Mouse (Mus musculus): Measurements from ENCODE around the gene Ppp6r2. TPM values are rescaled to one million over a fixed set of nuclear protein-coding genes. Genes with fewer than 3 reads are reported as not detected.

Ppp6r2 gene
- polyA plus RNA-seq, 1 experiment from 2014 or later, result 29.8 TPM

DNA sequence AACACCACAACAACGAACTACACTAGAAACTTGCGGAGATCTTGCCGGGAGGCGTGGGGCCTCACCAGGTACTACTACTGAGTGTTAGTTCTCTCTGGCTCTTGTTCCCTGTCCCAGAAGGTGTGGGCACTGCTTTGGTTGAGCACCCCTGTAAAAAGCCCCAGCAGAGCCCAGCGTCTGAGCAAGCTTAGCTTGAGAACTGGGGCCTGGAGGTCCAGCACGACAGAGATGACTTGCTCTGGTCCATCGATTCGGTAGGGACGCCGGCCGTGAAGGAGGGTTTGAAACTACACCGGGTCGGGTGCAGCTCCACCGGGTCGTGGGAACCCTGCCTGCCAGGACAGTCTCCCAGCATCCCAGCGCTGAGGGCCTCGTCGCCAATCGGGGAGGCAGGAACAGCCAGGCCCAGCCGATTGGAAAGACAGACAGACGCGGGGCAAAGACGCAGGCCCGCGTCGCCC, 31.2 kb upstream of the Ppp6r2 start:
- peak overlapping the region; percentile 84 for H3K27ac ChIP-seq (ENCODE audit: low read depth, low read length)
- no peaks in the 10 kb centered on the region for H3K36me3 ChIP-seq (ENCODE audit: control insufficient read depth, insufficient read depth, low read length)
- H3K9ac ChIP-seq (ENCODE audit: low read depth, low read length), result peak overlapping the region; percentile 91
- peak overlapping the region; percentile 77 for H3K4me2 ChIP-seq (replicated peaks; ENCODE audit: low read depth, low read length)
- peaks cover 48% of the 10 kb centered on the region for H3K4me1 ChIP-seq (ENCODE audit: control insufficient read depth, insufficient read depth, low read length)
- ATAC-seq (ENCODE audit: low FRiP score, low TSS enrichment), result peak; percentile 4
- no peaks in the 10 kb centered on the region for H3K9me3 ChIP-seq (ENCODE audit: control insufficient read depth, low read length)
- under 1% methylated on average over 19 of the region's 26 CpGs for WGBS
- no peaks in the 10 kb centered on the region for H3K27me3 ChIP-seq (ENCODE audit: control insufficient read depth, insufficient read depth, low read length)
- H3K4me3 ChIP-seq (ENCODE audit: low read length), result peak overlapping the region; percentile 71

DNA sequence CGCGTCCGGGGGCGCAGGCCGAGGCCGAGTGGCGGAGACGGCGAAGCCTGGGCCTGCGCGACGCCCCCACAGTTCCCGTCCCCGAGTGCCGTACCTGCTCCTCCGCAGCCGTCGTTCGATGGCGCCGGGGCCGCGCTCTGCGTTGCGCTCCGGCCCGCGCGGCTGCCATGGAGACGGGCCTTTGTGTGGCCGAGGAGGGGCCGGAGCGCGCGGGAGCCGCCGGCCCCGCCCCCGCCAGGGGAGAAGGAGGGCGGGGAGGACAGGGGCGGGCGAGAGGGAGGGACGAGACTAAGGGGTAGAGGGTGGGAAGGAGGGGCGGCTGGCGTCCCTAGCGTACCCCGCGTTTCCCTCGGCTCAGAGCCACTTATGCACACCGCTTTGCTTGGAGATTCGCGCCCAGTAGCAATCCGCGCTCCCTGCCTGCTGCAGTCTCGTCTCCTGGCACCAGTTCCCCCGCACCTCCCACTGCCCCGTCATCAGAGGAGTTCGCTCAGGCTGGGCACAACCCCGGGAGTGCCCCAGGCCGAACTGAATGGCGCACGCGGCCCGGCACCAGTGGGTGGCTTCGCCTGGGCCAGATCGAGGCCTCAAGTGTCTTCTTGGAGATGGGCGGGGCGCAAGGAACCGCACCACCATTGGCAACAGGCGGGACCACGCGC, 30.7 kb upstream of the Ppp6r2 start, which contains the start of gene Plxnb2:
Gene Plxnb2, minus strand, starts transcription at position 218 of the 659 bp plus-strand sequence.
- Histone ChIP-seq H3K4me2 (replicated peaks; ENCODE audit: low read depth, low read length) (peak within 1 kb of the TSS; percentile 77), H3K36me3 (ENCODE audit: control insufficient read depth, insufficient read depth, low read length) (no peaks in the 10 kb centered on the region), H3K4me3 (ENCODE audit: low read length) (peak within 1 kb of the TSS; percentile 71), H3K27ac (ENCODE audit: low read depth, low read length) (peak within 1 kb of the TSS; percentile 84), H3K27me3 (ENCODE audit: control insufficient read depth, insufficient read depth, low read length) (no peaks in the 10 kb centered on the region), H3K9ac (ENCODE audit: low read depth, low read length) (peak within 1 kb of the TSS; percentile 91), H3K4me1 (ENCODE audit: control insufficient read depth, insufficient read depth, low read length) (peaks cover 43% of the 10 kb centered on the region), H3K9me3 (ENCODE audit: control insufficient read depth, low read length) (no peaks in the 10 kb centered on the region)
- peak; percentile 88 for ATAC-seq (ENCODE audit: low FRiP score, low TSS enrichment)
- WGBS, result under 1% methylated on average over 58 of the region's 72 CpGs

DNA sequence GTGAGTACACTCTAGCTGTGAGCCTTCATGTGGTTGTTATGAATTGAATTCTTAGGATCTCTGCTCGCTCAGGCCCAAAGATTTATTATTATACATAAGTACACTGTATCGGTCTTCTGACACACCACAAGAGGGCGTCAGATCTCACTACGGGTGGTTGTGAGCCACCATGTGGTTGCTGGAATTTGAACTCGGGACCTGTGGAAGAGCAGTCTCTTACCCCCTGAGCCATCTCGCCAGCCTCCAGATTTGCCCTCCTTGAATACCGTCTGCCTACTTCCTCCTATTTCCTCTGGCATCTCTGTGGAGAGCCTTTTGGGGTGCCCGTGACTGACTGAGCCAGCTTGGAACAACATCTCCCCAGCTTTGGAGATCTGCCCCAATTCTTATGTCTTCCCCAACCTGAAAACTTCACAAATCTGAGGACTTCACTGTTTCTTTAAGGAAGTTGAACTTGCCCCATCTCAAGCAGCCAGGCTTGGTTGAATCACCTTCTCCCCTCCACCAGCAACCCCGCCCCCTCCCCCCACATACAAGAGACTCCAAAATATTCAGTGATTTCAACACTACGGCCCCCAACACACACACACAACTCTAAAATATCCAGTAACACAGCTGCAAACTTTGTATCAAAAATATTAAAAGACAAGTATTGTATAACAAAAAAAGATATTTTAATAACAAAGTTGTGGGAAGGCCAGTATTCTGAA, 29.6 kb upstream of the Ppp6r2 start:
- no peaks in the 10 kb centered on the region for H3K9me3 ChIP-seq (ENCODE audit: control insufficient read depth, low read length)
- peak overlapping the region; percentile 71; the same call in 1 of the 2 replicates for H3K4me3 ChIP-seq (ENCODE audit: low read length)
- H3K27me3 ChIP-seq (ENCODE audit: control insufficient read depth, insufficient read depth, low read length), result no peaks in the 10 kb centered on the region
- ATAC-seq (ENCODE audit: low FRiP score, low TSS enrichment), result no peak
- no peak overlapping the region for H3K27ac ChIP-seq (ENCODE audit: low read depth, low read length)
- 68% methylated on average over 10 of the region's 10 CpGs for WGBS
- peaks cover 2% of the 10 kb centered on the region; the same call in 1 of the 2 replicates for H3K36me3 ChIP-seq (ENCODE audit: control insufficient read depth, insufficient read depth, low read length)
- no peak overlapping the region for H3K9ac ChIP-seq (ENCODE audit: low read depth, low read length)
- peak overlapping the region; percentile 77 for H3K4me2 ChIP-seq (replicated peaks; ENCODE audit: low read depth, low read length)
- H3K4me1 ChIP-seq (ENCODE audit: control insufficient read depth, insufficient read depth, low read length), result peaks cover 33% of the 10 kb centered on the region

DNA sequence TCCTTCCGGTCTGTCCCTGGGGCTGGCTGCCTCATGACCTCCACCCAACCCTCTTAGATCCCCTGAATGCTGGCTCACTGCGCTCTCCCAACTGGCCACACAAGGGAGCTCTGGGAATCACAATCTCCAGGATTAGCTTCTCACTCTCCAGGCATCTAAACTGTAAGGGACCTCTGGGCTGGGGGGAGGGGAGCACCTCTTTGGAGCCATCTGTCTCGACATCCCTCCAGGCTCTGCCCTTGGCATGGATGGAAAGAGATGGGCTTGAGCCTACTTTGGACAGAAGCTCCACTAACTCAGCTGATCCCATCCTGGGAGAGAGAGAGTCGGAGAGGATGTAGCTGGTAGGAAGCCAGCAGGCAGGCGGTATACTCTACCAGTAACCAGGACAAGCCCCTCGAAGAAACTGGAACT, 29.0 kb upstream of the Ppp6r2 start:
- WGBS, result 37% methylated on average over 6 of the region's 6 CpGs
- H3K9ac ChIP-seq (ENCODE audit: low read depth, low read length), result no peak overlapping the region; the same call in 1 of the 2 replicates
- H3K4me3 ChIP-seq (ENCODE audit: low read length), result no peak overlapping the region
- peaks cover 27% of the 10 kb centered on the region for H3K4me1 ChIP-seq (ENCODE audit: control insufficient read depth, insufficient read depth, low read length)
- no peak for ATAC-seq (ENCODE audit: low FRiP score, low TSS enrichment)
- peak overlapping the region; percentile 19; the same call in 1 of the 2 replicates for H3K27ac ChIP-seq (ENCODE audit: low read depth, low read length)
- H3K27me3 ChIP-seq (ENCODE audit: control insufficient read depth, insufficient read depth, low read length), result no peaks in the 10 kb centered on the region
- H3K9me3 ChIP-seq (ENCODE audit: control insufficient read depth, low read length), result no peaks in the 10 kb centered on the region
- H3K36me3 ChIP-seq (ENCODE audit: control insufficient read depth, insufficient read depth, low read length), result peaks cover 6% of the 10 kb centered on the region; the same call in 1 of the 2 replicates
- no peak overlapping the region; the same call in 1 of the 2 replicates for H3K4me2 ChIP-seq (replicated peaks; ENCODE audit: low read depth, low read length)

DNA sequence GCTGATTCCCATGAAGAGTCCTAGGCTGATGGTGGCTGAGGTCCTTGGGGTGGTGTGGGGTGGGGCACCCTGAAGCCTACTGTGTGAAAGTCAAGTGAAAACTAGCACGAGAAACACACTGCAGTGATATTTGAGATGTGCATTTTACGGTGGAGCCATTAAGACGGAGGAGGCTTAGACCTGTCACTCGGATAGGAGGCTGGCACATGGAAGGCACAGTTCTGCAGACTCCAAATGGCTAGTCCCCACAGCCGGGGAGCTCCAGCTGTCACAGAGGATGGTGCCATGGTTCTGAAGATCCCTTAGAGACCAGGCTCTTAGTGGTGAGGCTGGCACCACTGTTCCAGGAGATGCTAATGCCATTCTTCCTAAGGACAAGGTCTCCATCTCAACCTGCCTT, 28.5 kb upstream of the Ppp6r2 start:
- WGBS, result 19% methylated on average over 5 of the region's 5 CpGs

DNA sequence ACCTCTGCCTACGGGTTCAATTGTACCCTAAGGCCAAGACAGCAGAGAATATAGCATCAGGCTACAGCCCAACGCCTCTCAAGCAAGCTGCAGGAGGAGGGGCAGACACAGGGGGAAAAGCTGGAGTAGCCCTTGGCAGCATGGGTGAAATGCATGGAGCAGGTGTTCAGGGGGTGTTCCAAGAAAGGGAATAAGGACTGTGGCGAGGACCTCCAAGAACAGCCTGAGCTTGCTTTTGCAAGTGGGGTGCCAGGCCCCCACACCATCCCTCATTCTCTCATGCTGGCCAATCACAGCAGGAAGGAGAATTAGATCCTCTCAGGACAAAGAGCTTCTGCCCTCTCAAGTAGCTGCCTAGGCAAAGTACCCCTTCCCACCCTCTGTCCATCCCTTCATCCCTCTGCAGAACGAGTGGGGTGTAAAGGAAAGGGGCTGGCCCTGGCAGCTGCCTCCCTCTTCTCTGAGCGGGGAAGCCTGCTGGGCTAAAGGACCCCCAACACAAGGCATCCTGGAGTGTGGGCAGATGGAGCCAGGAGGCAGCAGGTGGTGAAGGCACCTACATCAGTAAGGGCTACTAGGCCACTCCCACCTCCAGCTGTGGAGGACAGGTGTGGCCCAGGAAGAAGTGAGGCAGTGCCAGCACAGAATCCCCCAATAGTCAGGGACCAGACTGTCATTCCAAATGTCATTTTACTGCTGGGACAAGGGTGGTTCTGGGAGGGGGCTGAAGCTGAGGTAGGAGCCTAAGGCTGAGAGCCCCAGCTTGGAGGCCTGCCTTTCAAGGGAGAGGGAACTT, 27.0 kb upstream of the Ppp6r2 start:
- Histone ChIP-seq H3K9ac (ENCODE audit: low read depth, low read length) (no peak overlapping the region), H3K4me3 (ENCODE audit: low read length) (no peak overlapping the region), H3K9me3 (ENCODE audit: control insufficient read depth, low read length) (no peaks in the 10 kb centered on the region), H3K27ac (ENCODE audit: low read depth, low read length) (no peak overlapping the region), H3K4me1 (ENCODE audit: control insufficient read depth, insufficient read depth, low read length) (peaks cover 12% of the 10 kb centered on the region), H3K36me3 (ENCODE audit: control insufficient read depth, insufficient read depth, low read length) (peaks cover 15% of the 10 kb centered on the region; the same call in 1 of the 2 replicates), H3K27me3 (ENCODE audit: control insufficient read depth, insufficient read depth, low read length) (no peaks in the 10 kb centered on the region), H3K4me2 (replicated peaks; ENCODE audit: low read depth, low read length) (no peak overlapping the region)
- no peak for ATAC-seq (ENCODE audit: low FRiP score, low TSS enrichment)
- 74% methylated on average over 5 of the region's 5 CpGs for WGBS

More for the DNA sequence above, 28.5 kb upstream of the Ppp6r2 start:
- no peak for ATAC-seq (ENCODE audit: low FRiP score, low TSS enrichment)
- H3K4me1 ChIP-seq (ENCODE audit: control insufficient read depth, insufficient read depth, low read length), result peaks cover 21% of the 10 kb centered on the region
- H3K27ac ChIP-seq (ENCODE audit: low read depth, low read length), result peak overlapping the region; percentile 19; the same call in 1 of the 2 replicates
- no peaks in the 10 kb centered on the region for H3K9me3 ChIP-seq (ENCODE audit: control insufficient read depth, low read length)
- H3K27me3 ChIP-seq (ENCODE audit: control insufficient read depth, insufficient read depth, low read length), result no peaks in the 10 kb centered on the region
- H3K9ac ChIP-seq (ENCODE audit: low read depth, low read length), result no peak overlapping the region
- H3K36me3 ChIP-seq (ENCODE audit: control insufficient read depth, insufficient read depth, low read length), result peaks cover 9% of the 10 kb centered on the region; the same call in 1 of the 2 replicates
- H3K4me3 ChIP-seq (ENCODE audit: low read length), result no peak overlapping the region
- H3K4me2 ChIP-seq (replicated peaks; ENCODE audit: low read depth, low read length), result no peak overlapping the region

DNA sequence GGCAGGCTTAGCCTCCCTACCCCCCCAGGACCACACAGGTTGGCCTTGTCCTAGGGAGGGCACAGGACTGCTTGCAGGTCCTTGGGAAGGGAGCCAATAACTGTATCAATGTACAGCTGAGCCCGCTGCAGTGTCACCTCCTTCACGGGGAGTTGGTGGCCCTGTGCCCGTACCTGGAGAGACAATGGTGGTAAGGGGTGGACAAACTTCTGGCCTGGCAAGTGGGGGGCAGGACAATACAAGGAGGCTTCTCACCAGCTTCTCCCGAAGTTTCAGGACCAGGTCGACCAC, 26.5 kb upstream of the Ppp6r2 start:
- no peak overlapping the region for H3K4me2 ChIP-seq (replicated peaks; ENCODE audit: low read depth, low read length)
- 92% methylated on average over 5 of the region's 5 CpGs for WGBS
- peaks cover 12% of the 10 kb centered on the region for H3K4me1 ChIP-seq (ENCODE audit: control insufficient read depth, insufficient read depth, low read length)
- no peak overlapping the region for H3K27ac ChIP-seq (ENCODE audit: low read depth, low read length)
- no peaks in the 10 kb centered on the region for H3K9me3 ChIP-seq (ENCODE audit: control insufficient read depth, low read length)
- H3K9ac ChIP-seq (ENCODE audit: low read depth, low read length), result no peak overlapping the region
- ATAC-seq (ENCODE audit: low FRiP score, low TSS enrichment), result no peak
- peaks cover 17% of the 10 kb centered on the region; the same call in 1 of the 2 replicates for H3K36me3 ChIP-seq (ENCODE audit: control insufficient read depth, insufficient read depth, low read length)
- H3K27me3 ChIP-seq (ENCODE audit: control insufficient read depth, insufficient read depth, low read length), result no peaks in the 10 kb centered on the region
- no peak overlapping the region for H3K4me3 ChIP-seq (ENCODE audit: low read length)

DNA sequence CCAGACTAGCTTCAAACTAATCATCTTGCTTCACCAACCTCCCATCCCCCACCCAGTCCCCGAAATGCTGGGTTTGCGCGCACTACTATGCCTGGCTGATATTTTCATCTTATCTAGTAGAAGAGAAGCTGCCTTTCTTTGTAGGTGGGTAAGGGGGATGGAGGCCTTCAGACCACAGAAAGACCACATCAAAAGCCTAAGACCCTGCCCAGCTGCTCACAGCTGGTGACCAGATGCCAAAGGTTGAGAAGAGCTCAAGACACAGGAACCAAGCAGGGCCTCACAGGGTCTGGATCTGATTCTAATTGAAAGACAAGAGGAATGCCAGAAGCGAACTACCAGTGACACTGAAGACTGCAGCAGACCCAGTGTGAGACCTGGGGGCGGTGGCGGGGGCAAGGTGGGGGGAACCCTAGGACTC, 16.1 kb upstream of the Ppp6r2 start:
- Histone ChIP-seq H3K4me2 (replicated peaks; ENCODE audit: low read depth, low read length) (peak overlapping the region; percentile 60), H3K36me3 (ENCODE audit: control insufficient read depth, insufficient read depth, low read length) (no peaks in the 10 kb centered on the region), H3K9ac (ENCODE audit: low read depth, low read length) (peak overlapping the region; percentile 98), H3K4me1 (ENCODE audit: control insufficient read depth, insufficient read depth, low read length) (peaks cover 13% of the 10 kb centered on the region), H3K27ac (ENCODE audit: low read depth, low read length) (peak overlapping the region; percentile 98; the same call in 1 of the 2 replicates), H3K4me3 (ENCODE audit: low read length) (peak overlapping the region; percentile 82), H3K9me3 (ENCODE audit: control insufficient read depth, low read length) (no peaks in the 10 kb centered on the region), H3K27me3 (ENCODE audit: control insufficient read depth, insufficient read depth, low read length) (no peaks in the 10 kb centered on the region)
- 45% methylated on average over 6 of the region's 6 CpGs for WGBS
- ATAC-seq (ENCODE audit: low FRiP score, low TSS enrichment), result no peak

All from kidney, embryonic 14.5 days (tissue).